Mouse (Mus musculus): ENCODE measurements around the gene 4930548H24Rik. TPM values are rescaled to one million over a fixed set of nuclear protein-coding genes. Genes with fewer than 3 reads are reported as not detected.

Gene 4930548H24Rik
- total RNA-seq (2023) = 0.36 and 0.51 TPM in 2 replicates

GRCm38 (mm10) chr5:31485440-31485839 is at the start of gene 4930548H24Rik:
Gene 4930548H24Rik (plus strand): TSS chr5:31485740.

GRCm38 (mm10) chr5:31451878-31452561 is 33.5 kb upstream of the 4930548H24Rik start, which contains the start of gene Zfp512:
Gene Zfp512 (plus strand): TSS chr5:31452431.

GRCm38 (mm10) chr5:31494513-31495297 is 9.2 kb downstream of the 4930548H24Rik start, which contains the start of gene Gpn1:
Gene Gpn1 (plus strand): TSS chr5:31494741.

GRCm38 (mm10) chr5:31526354-31527116 is 41.0 kb downstream of the 4930548H24Rik start, which contains the start of gene Slc4a1ap:
Gene Slc4a1ap (plus strand): TSS chr5:31526995.

GRCm38 (mm10) chr5:31527707-31528106 is 42.2 kb downstream of the 4930548H24Rik start, which contains the start of gene Supt7l:
Gene Supt7l (minus strand): TSS chr5:31527807.

Other genes with a start within 250 kb of the 4930548H24Rik start
- gene Nrbp1, start 244.9 kb upstream of the 4930548H24Rik start, total RNA-seq (2023) = 228 and 242 TPM in 2 replicates
- gene Gm9970, start 244.5 kb upstream of the 4930548H24Rik start, total RNA-seq (2023) = 0.79 TPM in 1 of 2 replicates, not detected in the other
- 7.4 and 9.2 TPM in 2 replicates for gene Krtcap3, start 234.0 kb upstream of the 4930548H24Rik start, total RNA-seq (2023)
- 4.3 and 7.5 TPM in 2 replicates for gene Ift172, start 194.6 kb upstream of the 4930548H24Rik start, total RNA-seq (2023)
- not detected in 2 replicates for gene Fndc4, start 189.7 kb upstream of the 4930548H24Rik start, total RNA-seq (2023)
- not detected in 2 replicates for gene Gckr, start 188.3 kb upstream of the 4930548H24Rik start, total RNA-seq (2023)
- 13.6 and 15.4 TPM in 2 replicates for gene Zfp512, start 33.3 kb upstream of the 4930548H24Rik start, total RNA-seq (2023)
- 22.2 and 30.4 TPM in 2 replicates for gene Gpn1, start 9.0 kb downstream of the 4930548H24Rik start, total RNA-seq (2023)
- 26.7 and 40.1 TPM in 2 replicates for gene Slc4a1ap, start 41.3 kb downstream of the 4930548H24Rik start, total RNA-seq (2023)
- 12.3 and 12.5 TPM in 2 replicates for gene Supt7l, start 42.1 kb downstream of the 4930548H24Rik start, total RNA-seq (2023)
- gene Mrpl33, start 111.2 kb downstream of the 4930548H24Rik start, total RNA-seq (2023) = 356 and 390 TPM in 2 replicates
- gene Rbks, start 211.9 kb downstream of the 4930548H24Rik start, total RNA-seq (2023) = 10.9 and 12.7 TPM in 2 replicates
- 58.3 and 61.6 TPM in 2 replicates for gene Babam2, start 211.9 kb downstream of the 4930548H24Rik start, total RNA-seq (2023)

Measured in neutrophil, adult 65 days (primary cell).